Mouse (Mus musculus): ENCODE measurements around the gene Ccdc43.

The Ccdc43 gene

DNA sequence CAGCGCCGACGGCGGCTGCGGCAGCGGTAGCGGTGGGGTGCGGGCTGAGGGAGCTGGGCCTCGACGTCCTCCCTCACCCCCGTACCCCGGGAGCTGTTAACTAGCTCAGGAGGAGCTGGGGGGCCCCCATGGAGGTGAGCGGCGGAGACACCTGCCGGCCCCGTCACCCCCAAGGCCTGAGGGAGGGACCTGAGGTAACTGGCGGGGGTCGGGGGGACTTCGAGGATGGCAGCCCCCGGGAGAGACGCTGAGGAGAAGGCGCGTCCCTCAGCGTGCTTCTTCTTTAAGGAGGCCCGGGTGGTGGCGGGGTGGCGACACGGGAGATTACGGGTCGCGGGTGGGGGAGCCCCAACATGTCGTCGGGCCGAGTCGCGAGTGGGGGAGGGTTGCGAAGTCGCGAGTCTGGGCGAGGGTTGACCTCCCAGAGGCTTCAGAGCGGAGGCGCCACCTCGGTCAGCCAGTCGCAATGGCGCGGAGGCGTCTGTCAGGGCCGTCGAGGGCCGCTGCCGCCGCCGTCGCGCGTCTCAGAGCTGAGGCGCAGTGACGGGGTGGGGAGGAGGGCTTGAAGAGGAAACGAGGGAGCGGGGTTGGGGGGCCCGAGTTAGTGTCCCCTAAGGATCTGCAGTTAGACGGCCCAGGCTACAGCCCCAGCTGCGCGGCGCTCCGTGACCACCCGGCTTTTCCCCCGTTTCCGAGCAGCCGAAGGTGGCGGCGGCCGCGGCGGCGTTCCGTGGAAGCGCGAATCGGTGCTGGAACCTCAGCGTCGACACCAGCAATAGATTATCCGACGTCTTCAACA, 31.7 kb downstream of the Ccdc43 start:
- 48% methylated on average over 84 of the region's 84 CpGs for WGBS

DNA sequence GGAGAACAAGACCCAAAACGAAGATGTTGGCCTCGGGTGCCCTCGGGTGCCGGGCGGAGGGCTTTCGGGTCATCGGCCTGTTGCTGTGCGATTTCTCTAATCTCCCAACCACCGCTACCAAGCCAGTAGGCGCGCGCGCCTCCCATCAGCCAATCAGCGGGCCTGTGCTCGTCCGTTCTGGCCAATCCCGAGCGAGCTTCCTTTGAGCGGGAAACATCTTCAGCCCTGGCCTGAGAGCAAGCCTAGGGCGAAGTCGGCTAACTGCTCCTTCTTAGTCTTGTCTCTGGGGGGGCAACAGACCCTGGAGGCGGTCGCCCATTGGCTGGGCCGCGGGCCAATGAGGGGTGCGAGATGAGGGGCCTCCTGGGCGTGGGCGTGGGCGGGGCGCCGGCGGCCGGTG, 32.4 kb downstream of the Ccdc43 start:
- WGBS = 64% methylated on average over 33 of the region's 33 CpGs

DNA sequence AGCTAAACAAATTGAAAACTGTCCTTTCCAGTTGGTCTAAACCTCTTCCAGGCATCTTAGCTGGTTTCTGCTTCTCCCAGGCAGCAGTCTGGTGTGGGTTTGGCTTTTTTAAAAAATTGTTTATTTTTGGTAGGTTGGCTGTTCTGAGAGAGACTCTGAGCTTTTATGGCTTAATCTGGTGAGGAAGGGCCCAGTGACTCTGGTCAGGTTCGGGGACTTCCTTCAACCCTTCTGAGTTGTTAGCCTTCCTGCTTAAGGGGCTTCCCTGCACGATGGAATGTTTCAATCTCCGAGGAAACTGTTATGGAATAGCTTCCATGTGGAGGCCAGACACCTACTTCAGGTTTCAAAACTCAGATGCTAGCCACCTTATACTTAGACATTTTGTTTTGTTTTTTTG, 34.2 kb downstream of the Ccdc43 start, which contains the start of gene Meioc:
Meioc (plus strand) TSS at position 301 of the 400 bp plus-strand sequence.
- 72% methylated on average over 3 of the region's 3 CpGs for WGBS

DNA sequence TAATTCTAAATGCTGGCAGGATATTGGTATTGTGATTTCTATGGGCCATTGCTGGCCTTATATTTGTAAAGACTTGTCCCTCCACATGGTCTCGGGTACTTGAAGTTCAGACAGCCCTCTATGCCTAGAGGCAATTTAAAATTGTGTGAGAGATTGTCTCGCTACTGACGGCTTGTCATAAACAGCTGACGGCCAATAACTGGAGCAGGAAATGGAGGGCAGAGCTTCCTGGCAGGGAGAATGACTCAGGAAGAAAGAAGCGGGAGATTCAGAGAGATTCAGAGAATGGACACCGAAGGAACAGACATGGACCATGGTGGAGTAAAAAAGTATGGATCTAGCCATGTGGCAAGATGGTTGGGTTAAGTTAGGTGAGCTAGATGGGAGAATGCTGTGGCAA, 40.7 kb downstream of the Ccdc43 start:
- WGBS = 65% methylated on average over 6 of the region's 6 CpGs

DNA sequence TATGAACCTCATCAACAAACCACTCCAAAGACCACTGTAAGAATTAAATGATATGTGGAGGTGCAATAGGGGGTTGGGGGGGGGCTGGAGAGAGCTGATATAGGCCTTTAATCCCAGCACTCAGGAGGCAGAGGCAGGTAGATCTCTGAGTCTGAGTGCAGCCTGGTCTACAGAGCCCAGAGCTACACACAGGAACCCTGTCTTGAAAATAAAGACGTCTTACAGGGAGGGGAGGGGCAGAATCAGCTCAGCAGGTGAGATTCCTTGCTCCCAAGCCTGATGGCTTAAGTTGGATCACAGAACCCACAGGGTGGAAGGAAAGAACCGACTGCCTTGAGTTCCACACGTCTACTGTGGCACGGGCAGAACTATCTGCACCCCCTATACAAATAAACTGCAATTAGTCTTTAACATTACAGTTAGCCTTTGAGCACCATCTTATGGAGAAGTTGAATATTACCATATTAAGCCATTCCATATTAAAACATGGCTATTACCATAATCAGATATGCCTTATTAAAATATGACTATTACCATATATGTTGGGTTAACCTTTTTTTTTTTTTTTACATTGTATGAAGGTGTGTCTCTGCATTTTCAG, 41.2 kb downstream of the Ccdc43 start:
- 9% methylated on average over 4 of the region's 4 CpGs for WGBS

DNA sequence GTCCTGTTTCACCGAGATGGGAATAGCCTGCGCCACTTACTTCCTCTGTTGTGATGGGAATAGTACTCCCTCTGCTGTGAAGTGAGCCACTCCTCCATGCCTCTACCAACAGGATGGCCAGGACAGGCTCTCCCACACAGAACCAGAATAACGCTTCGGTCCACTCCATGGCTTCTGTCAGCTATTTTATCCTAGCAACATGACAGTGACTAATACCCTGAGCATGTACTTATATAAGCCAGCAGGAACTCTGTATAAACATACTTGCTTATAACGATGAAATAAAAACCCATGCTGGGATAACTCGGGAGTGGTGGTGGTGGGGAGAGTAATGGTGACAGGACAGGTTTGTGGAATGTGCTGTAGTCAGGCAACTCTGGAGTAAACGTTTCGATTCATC, 41.7 kb downstream of the Ccdc43 start:
- 50% methylated on average over 8 of the region's 8 CpGs for WGBS

DNA sequence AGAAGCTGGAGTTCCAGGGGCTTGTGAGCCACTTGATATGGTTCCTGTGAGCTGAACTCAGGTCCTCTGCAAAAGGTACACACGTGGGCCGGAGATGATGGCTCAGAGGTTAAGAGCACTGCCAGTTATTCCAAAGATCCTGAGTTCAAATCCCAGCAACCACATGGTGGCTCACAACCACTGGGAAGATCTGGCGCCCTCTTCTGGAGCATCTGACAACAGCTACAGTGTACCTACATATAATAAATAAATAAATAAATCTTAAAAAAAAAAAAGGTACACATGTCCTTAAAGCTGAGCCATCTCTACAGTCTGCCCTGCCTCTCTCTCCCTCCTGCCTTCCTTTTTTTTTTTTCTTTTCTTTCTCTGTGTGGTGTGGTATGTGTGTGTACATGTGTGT, 44.7 kb downstream of the Ccdc43 start:
- 82% methylated on average over 3 of the region's 3 CpGs for WGBS

DNA sequence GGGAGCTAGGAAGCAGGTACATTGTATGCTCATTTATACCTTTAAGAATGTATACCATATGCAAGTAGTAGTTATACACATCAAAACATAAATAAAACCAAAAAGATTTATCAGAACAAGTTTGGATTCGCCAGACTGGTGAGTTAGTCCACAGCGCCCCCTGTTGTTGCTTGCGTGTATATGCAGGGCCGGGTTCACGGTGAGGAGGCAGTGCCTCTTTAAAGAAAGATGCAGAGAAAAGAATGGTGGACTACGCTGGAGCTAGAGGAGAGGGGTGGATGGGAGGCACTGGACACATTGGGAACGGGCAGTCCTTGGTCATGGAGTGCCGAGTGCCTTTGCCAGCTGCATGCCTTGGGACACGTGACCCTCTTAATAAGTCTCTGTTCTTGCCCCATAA, 46.2 kb downstream of the Ccdc43 start:
- WGBS = 3% methylated on average over 9 of the region's 9 CpGs

DNA sequence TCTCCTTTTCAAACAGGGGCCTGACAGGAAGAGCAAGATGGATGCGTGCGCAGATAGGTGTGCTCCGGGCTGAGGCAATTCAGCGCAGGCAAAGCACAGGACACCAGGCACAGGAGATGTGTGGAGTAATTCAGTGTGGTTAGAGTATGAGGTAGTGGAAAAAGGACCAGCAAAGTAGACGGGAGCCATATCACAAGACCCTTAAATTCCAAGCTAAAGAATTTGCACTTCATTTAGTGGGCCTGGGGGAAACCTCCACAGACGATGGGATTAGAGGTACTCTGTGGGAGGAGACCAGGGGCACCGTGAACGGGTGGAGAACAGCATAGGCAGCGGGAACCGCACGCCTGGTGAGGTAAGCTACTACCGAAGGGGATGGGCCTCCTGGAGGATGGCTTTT, 49.7 kb downstream of the Ccdc43 start:
- 81% methylated on average over 12 of the region's 12 CpGs for whole genome bisulfite sequencing

DNA sequence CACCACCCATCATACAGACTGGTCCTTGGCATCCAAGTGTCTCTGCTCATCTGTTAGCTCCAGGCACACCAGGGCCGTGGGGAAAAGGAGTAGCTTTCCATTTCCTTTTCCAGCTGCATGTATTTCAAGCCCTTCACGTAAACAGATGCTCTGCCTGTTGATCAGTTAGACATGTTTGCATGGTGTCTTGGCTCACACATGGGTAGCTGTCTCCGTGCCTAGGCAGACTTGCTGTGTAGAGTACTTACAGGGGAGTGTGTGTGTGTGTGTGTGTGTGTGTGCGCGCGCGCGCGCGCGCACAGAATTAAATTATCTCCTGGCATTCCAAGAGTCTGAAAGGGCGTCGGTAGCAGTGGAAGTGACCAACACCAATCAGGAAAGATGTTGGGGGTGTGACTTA, 51.4 kb downstream of the Ccdc43 start:
- WGBS = 87% methylated on average over 13 of the region's 13 CpGs

DNA sequence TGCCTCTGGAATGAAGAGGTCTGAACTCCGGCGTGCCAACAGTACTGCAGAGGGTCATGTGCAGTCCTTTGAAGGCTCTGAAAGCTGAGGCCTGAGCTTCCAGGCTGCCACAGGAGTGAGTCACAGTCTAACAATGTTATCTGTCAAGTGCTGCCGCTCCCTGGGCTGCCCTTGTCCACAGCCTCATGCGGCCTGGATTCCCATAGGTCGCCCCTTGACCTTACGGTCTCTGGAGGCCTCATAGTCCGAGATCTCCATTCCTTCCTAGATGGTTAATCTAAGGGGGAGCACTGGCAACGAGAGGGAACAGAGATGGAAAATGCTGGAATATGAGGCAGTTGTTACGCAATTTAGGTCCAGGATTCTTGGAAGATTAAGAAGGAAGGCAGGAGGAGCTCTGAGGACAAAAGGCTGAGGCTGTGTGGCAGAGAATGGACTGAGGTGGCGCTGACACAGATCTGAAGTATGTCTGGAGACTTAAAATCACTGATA, 53.6 kb downstream of the Ccdc43 start:
- WGBS = 82% methylated on average over 10 of the region's 10 CpGs

DNA sequence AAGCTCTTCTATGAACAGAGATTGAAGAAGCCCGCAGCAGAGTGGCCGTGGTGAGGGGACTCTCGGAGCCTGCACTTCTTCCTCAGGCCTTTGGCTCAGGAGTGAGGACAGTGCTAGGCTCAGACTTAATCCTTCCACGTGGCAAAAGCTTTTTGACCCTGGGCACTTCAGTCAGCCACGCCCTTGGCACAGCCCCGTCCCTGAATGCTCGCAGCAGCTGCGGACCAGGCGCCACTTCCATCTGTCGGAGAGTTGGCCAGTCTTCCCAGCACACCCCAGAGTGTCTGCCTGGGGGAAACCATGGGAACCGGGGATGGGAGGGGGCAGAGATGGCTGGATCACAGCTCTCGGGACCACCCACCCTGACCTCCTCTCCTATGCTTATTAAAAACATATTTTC, 60.7 kb downstream of the Ccdc43 start:
- WGBS = 61% methylated on average over 12 of the region's 12 CpGs
